Mouse (Mus musculus) lung, postnatal 0 days (tissue): Measurements from ENCODE around the gene Sipa1l3.

Experiments used
- CTCF ChIP-seq: IDR thresholded peaks from 2 replicates; pipeline ENCODE4 v1.5.1; 2016; ENCODE audit warnings: antibody characterized with exemption, mild to moderate bottlenecking
- EP300 ChIP-seq: IDR thresholded peaks from 2 replicates; pipeline ENCODE4 v1.6.1; 2016; ENCODE audit warnings: antibody characterized with exemption, mild to moderate bottlenecking, control low read depth

- no peak for TF ChIP-seq CTCF
- TF ChIP-seq EP300 = no peak
These were observed 1.3 kb downstream of the Sipa1l3 start for GRCm38 (mm10) chr7:29517178-29517577.
